Mouse (Mus musculus) liver, embryonic 11.5 days (tissue): Measurements from ENCODE around the gene Rhot1. TPM values are rescaled to one million over a fixed set of nuclear protein-coding genes. Genes with fewer than 3 reads are reported as not detected.

ENCODE experiments used
- ATAC-seq: fragments of 200-750 bp; cut with Nextera tagmentation; replicated peaks from 2 replicates; pipeline ENCODE4 v1.8.0; 2017; ENCODE audit warnings: moderate number of reproducible peaks, mild to moderate bottlenecking, moderate TSS enrichment, moderate library complexity; ENCODE audit not compliant: low FRiP score
- DNase-seq: peaks from one replicate; pipeline ENCODE4 v3.0.0-alpha.2; 2017; ENCODE audit warnings: low spot score
- H3K27ac ChIP-seq: fragments of 300-500 bp; sonication (generic); 2 replicates; pipeline ENCODE4 v1.5.1; 2014; ENCODE audit warnings: mild to moderate bottlenecking, low read depth, low read length, control low read depth
- H3K27me3 ChIP-seq: fragments of 300-500 bp; sonication (generic); replicated peaks from 2 replicates; pipeline ENCODE4 v1.6.1; 2014; ENCODE audit warnings: low read length, mixed read lengths; ENCODE audit not compliant: control insufficient read depth, insufficient read depth
- H3K36me3 ChIP-seq: fragments of 300-500 bp; sonication (generic); 2 replicates; pipeline ENCODE4 v1.6.1; 2014; ENCODE audit warnings: mild to moderate bottlenecking, low read length, moderate library complexity, mixed read lengths; ENCODE audit not compliant: control insufficient read depth, insufficient read depth
- H3K4me1 ChIP-seq: fragments of 300-500 bp; sonication (generic); replicated peaks from 2 replicates; pipeline ENCODE4 v1.6.1; 2014; ENCODE audit warnings: low read length, mixed read lengths; ENCODE audit not compliant: control insufficient read depth, insufficient read depth
- H3K4me2 ChIP-seq: fragments of 300-500 bp; sonication (generic); 2 replicates; pipeline ENCODE4 v1.6.1; 2014; ENCODE audit warnings: mild to moderate bottlenecking, control low read depth, moderate library complexity
- H3K4me3 ChIP-seq: fragments of 300-500 bp; sonication (generic); 2 replicates; pipeline ENCODE4 v1.5.1; 2014; ENCODE audit warnings: low read depth, low read length, control low read depth
- H3K9ac ChIP-seq: fragments of 300-500 bp; sonication (generic); 2 replicates; pipeline ENCODE4 v1.6.1; 2014; ENCODE audit warnings: low read depth, low read length, control low read depth
- H3K9me3 ChIP-seq: fragments of 300-500 bp; sonication (generic); 2 replicates; pipeline ENCODE4 v1.6.1; 2016; ENCODE audit warnings: low read length, inconsistent platforms, mixed read lengths; ENCODE audit not compliant: control insufficient read depth
- WGBS: fragments of 180-500 bp; shearing (Covaris S2); extraction: QIAGEN DNeasy Blood & Tissue Kit; methylation state at CpG from one replicate; pipeline ENCODE4 v1.1.7; 2014; 5-methylcytosine and 5-hydroxymethylcytosine counted together
- polyA plus RNA-seq: library from polyadenylated mRNA; unstranded; fragments of >200 nt; fragmentation: Nextera tagmentation; extraction: Ambion mirVana; gene quantifications from 2 replicates; pipeline ENCODE4 v1.2.1, GENCODE M21; 2014

Rhot1 gene
- polyA plus RNA-seq, 1 experiment from 2014 or later: 49.4 TPM

GRCm38 (mm10) chr11:80238306-80238705 lies 29.5 kb downstream of the Rhot1 start:
- no peaks in the 10 kb centered on the region for H3K9me3 ChIP-seq
- DNase-seq (no peak), ATAC-seq (no peak)
- H3K9ac ChIP-seq: no peak overlapping the region
- no peaks in the 10 kb centered on the region for H3K27me3 ChIP-seq
- no peak overlapping the region for H3K4me2 ChIP-seq
- H3K4me3 ChIP-seq: no peak overlapping the region
- no peaks in the 10 kb centered on the region for H3K4me1 ChIP-seq
- WGBS: 86% methylated on average over 4 of the region's 4 CpGs
- H3K36me3 ChIP-seq: peaks cover 8% of the 10 kb centered on the region
- no peak overlapping the region for H3K27ac ChIP-seq

- ATAC-seq: no peak
- H3K27ac ChIP-seq: no peak overlapping the region
- no peak for DNase-seq
- H3K4me1 ChIP-seq: no peaks in the 10 kb centered on the region
- no peaks in the 10 kb centered on the region for H3K9me3 ChIP-seq
- H3K4me3 ChIP-seq: no peak overlapping the region
- peaks cover 32% of the 10 kb centered on the region for H3K36me3 ChIP-seq
- H3K27me3 ChIP-seq: no peaks in the 10 kb centered on the region
- H3K4me2 ChIP-seq: no peak overlapping the region
- no peak overlapping the region for H3K9ac ChIP-seq
Observed at GRCm38 (mm10) chr11:80247026-80247425, 38.2 kb downstream of the Rhot1 start.

GRCm38 (mm10) chr11:80248531-80248930 lies 39.7 kb downstream of the Rhot1 start:
- peaks cover 29% of the 10 kb centered on the region for H3K36me3 ChIP-seq
- 92% methylated on average over 3 of the region's 3 CpGs for WGBS
- DNase-seq: no peak
- no peaks in the 10 kb centered on the region for H3K9me3 ChIP-seq
- ATAC-seq: no peak
- no peaks in the 10 kb centered on the region for H3K4me1 ChIP-seq
- no peaks in the 10 kb centered on the region for H3K27me3 ChIP-seq
- H3K4me3 ChIP-seq: no peak overlapping the region
- H3K9ac ChIP-seq: no peak overlapping the region
- no peak overlapping the region for H3K27ac ChIP-seq
- H3K4me2 ChIP-seq: no peak overlapping the region

- WGBS: 90% methylated on average over 8 of the region's 8 CpGs
- no peak overlapping the region for H3K9ac ChIP-seq
- H3K27me3 ChIP-seq: no peaks in the 10 kb centered on the region
- no peak overlapping the region for H3K27ac ChIP-seq
- H3K4me1 ChIP-seq: no peaks in the 10 kb centered on the region
- no peak for DNase-seq
- H3K4me2 ChIP-seq: no peak overlapping the region
- H3K4me3 ChIP-seq: no peak overlapping the region
- peaks cover 6% of the 10 kb centered on the region; the same call in 1 of the 2 replicates for H3K36me3 ChIP-seq
- H3K9me3 ChIP-seq: no peaks in the 10 kb centered on the region
- ATAC-seq: no peak
Observed at GRCm38 (mm10) chr11:80264137-80264536, 55.3 kb downstream of the Rhot1 start.

- no peak overlapping the region for H3K4me3 ChIP-seq
- no peak overlapping the region for H3K9ac ChIP-seq
- no peaks in the 10 kb centered on the region; the same call in 1 of the 2 replicates for H3K36me3 ChIP-seq
- H3K27me3 ChIP-seq: no peaks in the 10 kb centered on the region
- DNase-seq (no peak), ATAC-seq (no peak)
- H3K27ac ChIP-seq: no peak overlapping the region
- 82% methylated on average over 5 of the region's 5 CpGs for WGBS
- H3K4me1 ChIP-seq: no peaks in the 10 kb centered on the region
- H3K4me2 ChIP-seq: no peak overlapping the region
- no peaks in the 10 kb centered on the region for H3K9me3 ChIP-seq
Observed at GRCm38 (mm10) chr11:80271096-80271495, 62.3 kb downstream of the Rhot1 start.

GRCm38 (mm10) chr11:80275011-80275410 lies 66.2 kb downstream of the Rhot1 start:
- Histone ChIP-seq H3K4me2 (no peak overlapping the region), H3K9ac (no peak overlapping the region), H3K27me3 (no peaks in the 10 kb centered on the region), H3K4me3 (no peak overlapping the region), H3K4me1 (no peaks in the 10 kb centered on the region), H3K27ac (no peak overlapping the region), H3K9me3 (no peaks in the 10 kb centered on the region), H3K36me3 (no peaks in the 10 kb centered on the region)
- ATAC-seq (no peak), DNase-seq (no peak)
- 67% methylated on average over 3 of the region's 3 CpGs for WGBS

- Histone ChIP-seq H3K27ac (no peak overlapping the region), H3K4me2 (no peak overlapping the region), H3K9ac (no peak overlapping the region), H3K4me3 (no peak overlapping the region), H3K9me3 (no peaks in the 10 kb centered on the region), H3K27me3 (no peaks in the 10 kb centered on the region), H3K4me1 (no peaks in the 10 kb centered on the region), H3K36me3 (no peaks in the 10 kb centered on the region)
- ATAC-seq: no peak
- WGBS: 68% methylated on average over 2 of the region's 2 CpGs
- DNase-seq: no peak
Observed at GRCm38 (mm10) chr11:80278054-80278453, 69.2 kb downstream of the Rhot1 start.

- H3K4me3 ChIP-seq: no peak overlapping the region
- no peak overlapping the region for H3K9ac ChIP-seq
- H3K9me3 ChIP-seq: no peaks in the 10 kb centered on the region
- no peaks in the 10 kb centered on the region; the same call in 1 of the 2 replicates for H3K27me3 ChIP-seq
- ATAC-seq (no peak), DNase-seq (no peak)
- WGBS: 82% methylated on average over 3 of the region's 3 CpGs
- no peaks in the 10 kb centered on the region for H3K36me3 ChIP-seq
- H3K4me2 ChIP-seq: no peak overlapping the region
- H3K4me1 ChIP-seq: no peaks in the 10 kb centered on the region
- no peak overlapping the region for H3K27ac ChIP-seq
Observed at GRCm38 (mm10) chr11:80283786-80284185, 75.0 kb downstream of the Rhot1 start.

GRCm38 (mm10) chr11:80284641-80285040 lies 75.8 kb downstream of the Rhot1 start:
- H3K9me3 ChIP-seq: no peaks in the 10 kb centered on the region
- H3K36me3 ChIP-seq: no peaks in the 10 kb centered on the region
- H3K27ac ChIP-seq: no peak overlapping the region
- DNase-seq (no peak), ATAC-seq (no peak)
- no peak overlapping the region for H3K4me2 ChIP-seq
- no peak overlapping the region for H3K9ac ChIP-seq
- no peak overlapping the region for H3K4me3 ChIP-seq
- no peaks in the 10 kb centered on the region; the same call in 1 of the 2 replicates for H3K27me3 ChIP-seq
- 53% methylated on average over 6 of the region's 6 CpGs for WGBS
- H3K4me1 ChIP-seq: peaks cover 3% of the 10 kb centered on the region; the same call in 1 of the 2 replicates
